ENCODE assay signal across 7 mouse cellular contexts in the genomic region with DNA sequence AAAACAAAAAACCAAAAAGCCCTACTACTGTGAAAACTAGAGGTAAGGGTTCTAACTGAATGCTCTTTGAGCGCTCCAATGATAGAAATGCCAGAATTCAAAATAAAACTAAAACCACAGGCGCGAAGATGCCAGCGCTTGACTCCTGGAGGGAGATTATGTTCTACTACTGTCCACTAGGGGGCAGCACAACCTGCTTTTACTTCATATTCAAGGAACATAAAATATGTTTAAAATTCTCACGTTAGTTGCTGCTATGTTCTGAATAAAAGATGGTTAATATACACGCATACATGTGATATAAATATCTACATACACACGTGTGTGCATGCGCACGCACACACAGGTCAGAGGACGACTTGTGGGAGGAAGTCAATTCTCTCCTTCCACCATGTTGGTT. TPM values are rescaled to one million over a fixed set of nuclear protein-coding genes. Genes with fewer than 3 reads are reported as not detected.
DNase-seq lines count a peak whose midpoint lies in the region; ATAC-seq and TF ChIP-seq lines count a peak whose summit lies in the region.

No protein-coding gene starts in this region.

- no peaks in the 10 kb centered on the region for H3K27me3 ChIP-seq in kidney, postnatal 0 days (ENCODE audit: insufficient read depth, low read length)
- H3K27me3 ChIP-seq in MEL (ENCODE audit: control insufficient read depth in 1 of 2, insufficient read depth in 2 of 2, low read length in 2 of 2), result no peaks in the 10 kb centered on the region

- TF ChIP-seq CTCF in kidney, postnatal 0 days (IDR thresholded peaks at IDR 0.05; ENCODE audit: low read depth), result peak; percentile 75
- peak; percentile 40 to 57 (median 45) for TF ChIP-seq CTCF in MEL (IDR thresholded peaks at IDR 0.05 in 2 of 3, conservative IDR thresholded peaks at IDR 0.05 in 1 of 3; ENCODE audit: control insufficient read depth in 1 of 3, insufficient read depth in 1 of 3, low read depth in 2 of 3, low read length in 3 of 3, poor library complexity in 1 of 3, severe bottlenecking in 1 of 3)

- TF ChIP-seq RAD21 in MEL (IDR thresholded peaks at IDR 0.05; ENCODE audit: low read depth, low read length), result peak; percentile 30

- no peak for TF ChIP-seq POLR2A in MEL (IDR thresholded peaks at IDR 0.05; ENCODE audit: control insufficient read depth in 1 of 2, insufficient read depth in 1 of 2, low read depth in 1 of 2, low read length in 2 of 2, poor library complexity in 1 of 2)

- no peaks in the 10 kb centered on the region for H3K4me1 ChIP-seq in kidney, postnatal 0 days (replicated peaks; ENCODE audit: insufficient read depth, low read length)
- no peaks in the 10 kb centered on the region for H3K4me1 ChIP-seq in MEL (ENCODE audit: control insufficient read depth in 1 of 2, insufficient read depth in 2 of 2, low read length in 2 of 2)

- TF ChIP-seq EP300 in MEL (IDR thresholded peaks at IDR 0.05; ENCODE audit: low read depth in 1 of 2, low read length in 2 of 2), result no peak

- H3K4me3 ChIP-seq in kidney, postnatal 0 days (replicated peaks; ENCODE audit: low read depth, low read length), result no peak overlapping the region
- H3K4me3 ChIP-seq in MEL (ENCODE audit: control insufficient read depth in 1 of 2, insufficient read depth in 1 of 2, low read depth in 2 of 2, low read length in 2 of 2), result no peak overlapping the region

- peak; percentile 61 for DNase-seq in kidney, postnatal 0 days (ENCODE audit: low spot score)
- no peak for DNase-seq in kidney, adult 11 months
- peak; percentile 16 for DNase-seq in CD4-positive helper T cell, adult 2 months (ENCODE audit: low read depth, low spot score)
- DNase-seq in MEL (ENCODE audit: low read depth, low spot score), result peak; percentile 43
- DNase-seq in cerebellum, postnatal 14 days, result peak; percentile 65 to 81
- peak; percentile 51 to 65 for DNase-seq in layer of hippocampus, postnatal 10 days (ENCODE audit: low spot score in 2 of 2)
- peak; percentile 49 for DNase-seq in retina, postnatal 1 day

- H3K9ac ChIP-seq in kidney, postnatal 0 days (ENCODE audit: low read depth, low read length), result no peak overlapping the region
- no peak overlapping the region for H3K9ac ChIP-seq in MEL (ENCODE audit: control insufficient read depth, low read depth, low read length, poor library complexity, severe bottlenecking)

- H3K79me2 ChIP-seq in MEL (ENCODE audit: control insufficient read depth, insufficient read depth, low read length, poor library complexity), result no peaks in the 10 kb centered on the region

- 67% methylated on average over 10 of the region's 10 CpGs for WGBS in kidney, postnatal 0 days

- ATAC-seq in kidney, postnatal 0 days (replicated peaks; ENCODE audit: low FRiP score, low read depth), result no peak

- H3K27ac ChIP-seq in kidney, postnatal 0 days, result no peak overlapping the region
- H3K27ac ChIP-seq in MEL (ENCODE audit: control insufficient read depth, low read depth, low read length), result no peak overlapping the region

- no peak overlapping the region for H3K4me2 ChIP-seq in kidney, postnatal 0 days (ENCODE audit: low read length)

- no peaks in the 10 kb centered on the region for H3K9me3 ChIP-seq in kidney, postnatal 0 days (replicated peaks; ENCODE audit: low read length)
- no peaks in the 10 kb centered on the region for H3K9me3 ChIP-seq in MEL (replicated peaks; ENCODE audit: insufficient read depth, low read length)

- no peaks in the 10 kb centered on the region for H3K36me3 ChIP-seq in kidney, postnatal 0 days (ENCODE audit: insufficient read depth, low read length)
- no peaks in the 10 kb centered on the region for H3K36me3 ChIP-seq in MEL (ENCODE audit: control insufficient read depth in 1 of 2, insufficient read depth in 2 of 2, low read length in 2 of 2)

TF ChIP-seq in MEL, 35 proteins besides CTCF, POLR2A, EP300 and RAD21:
- no peak for TF ChIP-seq USF1 (IDR thresholded peaks at IDR 0.05; ENCODE audit: low read depth, low read length)
- peak; percentile 31 for TF ChIP-seq SMC3 (IDR thresholded peaks at IDR 0.05; ENCODE audit: low read depth, low read length)

RNA-seq across cellular contexts. Expression of a gene that starts 14.8 kb away (rescaled TPM):
- polyA plus RNA-seq in kidney, postnatal 0 days (2015; fragmentation: Nextera tagmentation; extraction: Ambion mirVana), result 0.32 and 0.33 TPM in 2 replicates
- total RNA-seq in MEL (2012; rRNA removed), result 0.08 TPM in 1 of 2 replicates, not detected in the other
- polyA plus RNA-seq in MEL (2012; ENCODE audit: insufficient read depth in 1 of 2, insufficient read length in 2 of 2, low read depth in 1 of 2, low replicate concordance in 2 of 2, missing spikeins in 1 of 2), result under 1 TPM in 1 of 2 experiments, not detected in 1; 0.04 TPM
- total RNA-seq in layer of hippocampus, postnatal 10 days (2021), result 100 to 1,000 TPM; 106 to 117 TPM

RNA-seq across cellular contexts. Expression of a gene that starts 15.2 kb away (rescaled TPM):
- polyA plus RNA-seq in kidney, postnatal 0 days (2015; fragmentation: Nextera tagmentation; extraction: Ambion mirVana), result 22.4 and 24.0 TPM in 2 replicates
- 0.08 and 0.10 TPM in 2 replicates for total RNA-seq in MEL (2012; rRNA removed)
- polyA plus RNA-seq in MEL (2012; ENCODE audit: insufficient read depth in 1 of 2, insufficient read length in 2 of 2, low read depth in 1 of 2, low replicate concordance in 2 of 2, missing spikeins in 1 of 2), result under 1 TPM in 1 of 2 experiments, not detected in 1; 0.60 TPM
- total RNA-seq in layer of hippocampus, postnatal 10 days (2021), result 100 to 1,000 TPM; 202 to 225 TPM

Comparison
In these comparisons a context has a peak if more than half of its experiments do, and no peak if none do; other contexts are left out.
1. RNA of a gene that starts 14.8 kb away (total RNA-seq): 106 to 117 TPM in layer of hippocampus, postnatal 10 days; 0.08 TPM in MEL; every median in the first group is over 10 times any median in the second.
2. RNA of a gene that starts 15.2 kb away (total RNA-seq): 202 to 225 TPM in layer of hippocampus, postnatal 10 days; 0.08 to 0.10 TPM in MEL; every median in the first group is over 100 times any median in the second.